Mouse (Mus musculus): ENCODE results near the gene Rictor. TPM values are rescaled to one million over a fixed set of nuclear protein-coding genes. Genes with fewer than 3 reads are reported as not detected.

The Rictor gene
- 12.7 and 13.2 TPM in 2 replicates for polyA plus RNA-seq (2015; fragmentation: Nextera tagmentation; extraction: Ambion mirVana)

- TF ChIP-seq EP300 (IDR thresholded peaks at IDR 0.05; ENCODE audit: low read depth): no peak
- TF ChIP-seq CTCF (IDR thresholded peaks at IDR 0.05; ENCODE audit: low read depth): no peak
- Histone ChIP-seq H3K27me3 (ENCODE audit: insufficient read depth, low read length) (no peaks in the 10 kb centered on the region), H3K27ac (ENCODE audit: low read depth) (peak within 1 kb of the TSS; percentile 99), H3K4me3 (ENCODE audit: low read depth, low read length) (peak within 1 kb of the TSS; percentile 86), H3K9ac (replicated peaks) (peak within 1 kb of the TSS; percentile 94), H3K36me3 (replicated peaks; ENCODE audit: insufficient read depth, low read length) (no peaks in the 10 kb centered on the region; the same call in 1 of the 2 replicates), H3K4me2 (ENCODE audit: low read depth, low read length) (peak within 1 kb of the TSS; percentile 83), H3K9me3 (ENCODE audit: low read length) (no peaks in the 10 kb centered on the region), H3K4me1 (ENCODE audit: insufficient read depth) (peaks cover 29% of the 10 kb centered on the region)
- 0% methylated on average over 45 of the region's 82 CpGs for WGBS (ENCODE audit: insufficient replicate concordance)
- ATAC-seq (peak; percentile 79), DNase-seq (peak; percentile 91)
Observed at GRCm38 (mm10) chr15:6707936-6708525, at the start of gene Rictor. TSS of gene Rictor (plus strand) at chr15:6708379.

GRCm38 (mm10) chr15:6661951-6662350, 46.2 kb upstream of the Rictor start:
- Histone ChIP-seq H3K4me1 (ENCODE audit: insufficient read depth) (no peaks in the 10 kb centered on the region), H3K27me3 (ENCODE audit: insufficient read depth, low read length) (no peaks in the 10 kb centered on the region), H3K4me3 (ENCODE audit: low read depth, low read length) (no peak overlapping the region), H3K36me3 (replicated peaks; ENCODE audit: insufficient read depth, low read length) (no peaks in the 10 kb centered on the region), H3K9ac (replicated peaks) (no peak overlapping the region), H3K27ac (ENCODE audit: low read depth) (no peak overlapping the region), H3K9me3 (ENCODE audit: low read length) (no peaks in the 10 kb centered on the region), H3K4me2 (ENCODE audit: low read depth, low read length) (no peak overlapping the region)
- DNase-seq (no peak), ATAC-seq (no peak)
- 71% methylated on average over 3 of the region's 3 CpGs for WGBS (ENCODE audit: insufficient replicate concordance)
- TF ChIP-seq CTCF (IDR thresholded peaks at IDR 0.05; ENCODE audit: low read depth) (no peak), EP300 (IDR thresholded peaks at IDR 0.05; ENCODE audit: low read depth) (no peak)

GRCm38 (mm10) chr15:6663991-6664390, 44.2 kb upstream of the Rictor start:
- Histone ChIP-seq H3K4me1 (ENCODE audit: insufficient read depth) (no peaks in the 10 kb centered on the region), H3K4me2 (ENCODE audit: low read depth, low read length) (no peak overlapping the region), H3K27me3 (ENCODE audit: insufficient read depth, low read length) (no peaks in the 10 kb centered on the region), H3K9me3 (ENCODE audit: low read length) (no peaks in the 10 kb centered on the region), H3K4me3 (ENCODE audit: low read depth, low read length) (no peak overlapping the region), H3K9ac (replicated peaks) (no peak overlapping the region), H3K36me3 (replicated peaks; ENCODE audit: insufficient read depth, low read length) (no peaks in the 10 kb centered on the region), H3K27ac (ENCODE audit: low read depth) (no peak overlapping the region)
- no peak for ATAC-seq
- TF ChIP-seq EP300 (IDR thresholded peaks at IDR 0.05; ENCODE audit: low read depth): no peak
- no peak for TF ChIP-seq CTCF (IDR thresholded peaks at IDR 0.05; ENCODE audit: low read depth)
- 72% methylated on average over 7 of the region's 7 CpGs for WGBS (ENCODE audit: insufficient replicate concordance)
- no peak for DNase-seq

- TF ChIP-seq EP300 (IDR thresholded peaks at IDR 0.05; ENCODE audit: low read depth): no peak
- no peak for TF ChIP-seq CTCF (IDR thresholded peaks at IDR 0.05; ENCODE audit: low read depth)
- Histone ChIP-seq H3K36me3 (replicated peaks; ENCODE audit: insufficient read depth, low read length) (no peaks in the 10 kb centered on the region), H3K4me3 (ENCODE audit: low read depth, low read length) (no peak overlapping the region), H3K4me1 (ENCODE audit: insufficient read depth) (no peaks in the 10 kb centered on the region), H3K9ac (replicated peaks) (no peak overlapping the region), H3K27me3 (ENCODE audit: insufficient read depth, low read length) (no peaks in the 10 kb centered on the region), H3K9me3 (ENCODE audit: low read length) (no peaks in the 10 kb centered on the region), H3K27ac (ENCODE audit: low read depth) (no peak overlapping the region), H3K4me2 (ENCODE audit: low read depth, low read length) (no peak overlapping the region)
- WGBS (ENCODE audit: insufficient replicate concordance): 52% methylated on average over 5 of the region's 5 CpGs
- DNase-seq (no peak), ATAC-seq (no peak)
Observed at GRCm38 (mm10) chr15:6666072-6666471, 42.1 kb upstream of the Rictor start.

GRCm38 (mm10) chr15:6668793-6669437, 39.3 kb upstream of the Rictor start:
- H3K27ac ChIP-seq (ENCODE audit: low read depth): no peak overlapping the region
- no peak for TF ChIP-seq CTCF (IDR thresholded peaks at IDR 0.05; ENCODE audit: low read depth)
- TF ChIP-seq EP300 (IDR thresholded peaks at IDR 0.05; ENCODE audit: low read depth): no peak
- H3K27me3 ChIP-seq (ENCODE audit: insufficient read depth, low read length): no peaks in the 10 kb centered on the region
- WGBS (ENCODE audit: insufficient replicate concordance): 40% methylated on average over 14 of the region's 14 CpGs
- H3K9ac ChIP-seq (replicated peaks): no peak overlapping the region
- H3K4me1 ChIP-seq (ENCODE audit: insufficient read depth): no peaks in the 10 kb centered on the region
- H3K9me3 ChIP-seq (ENCODE audit: low read length): no peaks in the 10 kb centered on the region
- H3K4me2 ChIP-seq (ENCODE audit: low read depth, low read length): no peak overlapping the region
- H3K36me3 ChIP-seq (replicated peaks; ENCODE audit: insufficient read depth, low read length): no peaks in the 10 kb centered on the region
- DNase-seq (no peak), ATAC-seq (no peak)
- H3K4me3 ChIP-seq (ENCODE audit: low read depth, low read length): no peak overlapping the region

GRCm38 (mm10) chr15:6678479-6678878, 29.7 kb upstream of the Rictor start:
- no peak overlapping the region for H3K4me3 ChIP-seq (ENCODE audit: low read depth, low read length)
- no peak overlapping the region for H3K4me2 ChIP-seq (ENCODE audit: low read depth, low read length)
- ATAC-seq: no peak

More at GRCm38 (mm10) chr15:6678479-6678878, 29.7 kb upstream of the Rictor start:
- Histone ChIP-seq H3K27ac (ENCODE audit: low read depth) (no peak overlapping the region), H3K9ac (replicated peaks) (no peak overlapping the region), H3K36me3 (replicated peaks; ENCODE audit: insufficient read depth, low read length) (no peaks in the 10 kb centered on the region), H3K9me3 (ENCODE audit: low read length) (no peaks in the 10 kb centered on the region), H3K4me1 (ENCODE audit: insufficient read depth) (no peaks in the 10 kb centered on the region), H3K27me3 (ENCODE audit: insufficient read depth, low read length) (no peaks in the 10 kb centered on the region)
- DNase-seq: no peak
- WGBS (ENCODE audit: insufficient replicate concordance): 75% methylated on average over 2 of the region's 2 CpGs
- TF ChIP-seq EP300 (IDR thresholded peaks at IDR 0.05; ENCODE audit: low read depth) (no peak), CTCF (IDR thresholded peaks at IDR 0.05; ENCODE audit: low read depth) (no peak)

Data from liver, postnatal 0 days (tissue).